Mouse (Mus musculus) right cerebral cortex, adult 18-20 months (tissue): ENCODE measurements around the gene Gabbr1.

Source experiments
- DNase-seq: peaks from one replicate; pipeline ENCODE4 v3.0.0; 2022; ENCODE audit warnings: mixed read lengths

Gabbr1 gene

DNA sequence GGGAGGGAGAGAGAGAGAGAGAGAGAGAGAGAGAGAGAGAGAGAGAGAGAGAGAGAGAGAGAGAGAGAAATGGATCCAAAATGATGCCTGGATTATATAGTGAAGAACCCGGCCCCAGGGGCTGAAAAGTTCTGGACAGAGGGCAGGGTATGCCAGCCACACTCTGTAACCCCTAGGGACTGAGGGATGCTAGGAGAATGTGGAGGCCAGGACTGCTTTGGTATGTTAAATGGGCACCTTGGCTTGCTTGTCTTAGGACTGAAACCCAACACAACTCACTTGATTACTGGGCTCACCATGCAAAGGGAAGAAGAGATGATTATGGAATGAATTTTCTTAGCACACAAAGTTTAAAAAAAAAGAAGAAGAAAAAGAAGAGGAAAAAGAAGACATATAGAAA is 32.4 kb downstream of the Gabbr1 start:
- DNase-seq, result no peak

DNA sequence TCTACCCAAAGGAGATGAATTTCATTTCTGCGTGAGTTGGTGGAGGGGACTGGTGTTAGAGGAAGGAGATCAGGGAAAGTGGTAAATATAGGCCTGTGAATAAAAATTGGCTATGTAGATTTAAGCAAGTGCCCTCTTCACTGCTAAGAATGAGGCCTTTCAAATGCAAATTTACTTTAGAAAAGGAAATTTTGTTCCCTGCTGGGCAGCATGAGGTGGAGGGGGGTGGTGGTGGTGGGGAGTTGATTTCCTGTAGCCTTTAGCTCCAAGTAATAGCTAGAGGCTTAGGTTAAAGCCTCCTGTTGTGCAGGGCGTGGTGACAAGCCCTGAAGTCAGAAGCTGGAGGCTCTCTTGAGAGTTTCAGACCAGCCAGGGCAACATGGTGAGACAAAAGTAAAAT is 33.2 kb downstream of the Gabbr1 start:
- no peak for DNase-seq

- no peak for DNase-seq
Measured at GRCm38 (mm10) chr17:37080119-37080518, 34.4 kb downstream of the Gabbr1 start.

GRCm38 (mm10) chr17:37081659-37082058 is 35.9 kb downstream of the Gabbr1 start:
- DNase-seq, result no peak

- no peak for DNase-seq
Measured at GRCm38 (mm10) chr17:37083327-37083726, 37.6 kb downstream of the Gabbr1 start.

DNA sequence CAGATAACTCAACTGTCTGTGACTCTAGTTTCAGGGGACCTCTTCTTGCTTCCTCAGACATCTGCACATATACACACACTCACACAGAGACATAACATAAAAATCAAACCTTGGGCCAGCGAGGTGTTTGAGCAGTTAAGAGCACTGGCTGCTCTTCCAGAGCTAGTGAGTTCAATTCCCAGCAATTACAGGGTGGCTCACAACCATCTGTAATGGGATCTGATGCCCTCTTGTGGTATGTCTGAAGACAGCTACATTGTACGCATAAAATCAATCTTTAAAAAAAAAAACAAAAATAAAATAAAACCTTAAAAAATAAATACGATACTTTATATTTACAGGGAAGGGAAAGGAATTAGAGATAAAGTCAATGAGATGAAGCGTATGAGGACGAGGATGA is 38.9 kb downstream of the Gabbr1 start:
- DNase-seq, result no peak

DNA sequence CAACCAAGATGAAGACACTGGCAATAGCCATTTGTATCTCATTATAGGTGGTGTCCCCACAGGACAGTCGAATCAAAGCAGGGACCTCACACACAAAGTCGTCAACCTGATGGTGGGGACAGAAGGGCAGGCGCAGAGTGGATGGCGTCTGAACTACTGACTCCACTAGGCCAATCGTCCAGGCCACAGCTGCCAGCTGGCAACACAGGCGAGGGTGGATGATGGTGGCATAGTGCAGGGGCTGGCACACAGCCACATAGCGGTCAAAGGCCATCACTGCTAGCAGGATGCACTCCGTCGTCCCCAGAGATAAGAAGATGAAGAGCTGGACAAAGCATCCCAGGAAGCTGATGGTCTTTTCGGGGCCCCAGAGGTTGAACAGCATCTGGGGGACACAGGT is 39.8 kb downstream of the Gabbr1 start:
- DNase-seq, result no peak

DNA sequence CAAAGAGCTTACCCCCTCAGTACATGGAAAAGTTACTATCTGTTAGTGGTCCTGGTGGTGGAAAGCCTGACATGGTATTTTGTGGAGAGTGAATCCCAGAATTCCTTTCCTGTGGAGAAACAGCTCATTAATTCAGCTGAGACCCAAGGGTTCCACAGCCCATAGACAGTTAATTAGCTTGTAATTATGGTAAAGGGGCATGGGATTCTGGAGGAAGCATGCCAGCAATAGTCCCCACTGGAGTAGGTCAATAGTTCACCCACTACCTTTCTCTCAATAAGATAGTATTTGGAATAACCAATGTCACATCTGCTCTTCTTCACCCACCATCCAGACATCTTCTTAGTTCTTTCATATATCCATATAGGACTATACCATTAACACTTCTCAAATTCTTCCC is 42.6 kb downstream of the Gabbr1 start, which contains the start of gene Olfr90:
TSS of gene Olfr90 (minus strand) at position 101 of the 400 bp plus-strand sequence.
- DNase-seq, result no peak

GRCm38 (mm10) chr17:37092198-37092597 is 46.4 kb downstream of the Gabbr1 start:
- DNase-seq, result no peak

GRCm38 (mm10) chr17:37093289-37093688 is 47.5 kb downstream of the Gabbr1 start:
- no peak for DNase-seq

GRCm38 (mm10) chr17:37098178-37098577 is 52.4 kb downstream of the Gabbr1 start, which contains the start of gene Olfr91:
Gene Olfr91, minus strand, starts transcription at chr17:37098278.
- DNase-seq, result no peak

GRCm38 (mm10) chr17:37119988-37120387 is 74.2 kb downstream of the Gabbr1 start, which contains the start of gene Olfr92:
Gene Olfr92, minus strand, starts transcription at chr17:37120088.
- no peak for DNase-seq
